Mouse (Mus musculus) heart, embryonic 12.5 days (tissue): Measurements from ENCODE around the gene Rnpepl1. TPM values are rescaled to one million over a fixed set of nuclear protein-coding genes. Genes with fewer than 3 reads are reported as not detected.

Experiments
- ATAC-seq: fragments of 200-750 bp; cut with Nextera tagmentation; 2 replicates; pipeline ENCODE4 v1.8.0; 2017; ENCODE audit warnings: moderate TSS enrichment, moderate library complexity; ENCODE audit not compliant: insufficient number of reproducible peaks, low FRiP score
- H3K27ac ChIP-seq: fragments of 300-500 bp; sonication (generic); 2 replicates; pipeline ENCODE4 v1.5.1; 2016; ENCODE audit warnings: mild to moderate bottlenecking, moderate library complexity; ENCODE audit not compliant: poor library complexity, severe bottlenecking
- H3K27me3 ChIP-seq: fragments of 300-500 bp; sonication (generic); replicated peaks from 2 replicates; pipeline ENCODE4 v1.6.1; 2016; ENCODE audit warnings: mild to moderate bottlenecking, moderate library complexity
- H3K36me3 ChIP-seq: fragments of 300-500 bp; sonication (generic); 2 replicates; pipeline ENCODE4 v1.6.1; 2016; ENCODE audit warnings: mild to moderate bottlenecking, moderate library complexity
- H3K4me1 ChIP-seq: fragments of 300-500 bp; sonication (generic); replicated peaks from 2 replicates; pipeline ENCODE4 v1.6.1; 2016; ENCODE audit warnings: mild to moderate bottlenecking
- H3K4me2 ChIP-seq: fragments of 300-500 bp; sonication (generic); 2 replicates; pipeline ENCODE4 v1.6.1; 2016; ENCODE audit warnings: mild to moderate bottlenecking, moderate library complexity
- H3K4me3 ChIP-seq: fragments of 300-500 bp; sonication (generic); 2 replicates; pipeline ENCODE4 v1.5.1; 2016; ENCODE audit warnings: mild to moderate bottlenecking
- H3K9ac ChIP-seq: fragments of 300-500 bp; sonication (generic); 2 replicates; pipeline ENCODE4 v1.6.1; 2016; ENCODE audit warnings: mild to moderate bottlenecking, moderate library complexity
- H3K9me3 ChIP-seq: fragments of 300-500 bp; sonication (generic); replicated peaks from 2 replicates; pipeline ENCODE4 v1.6.1; 2016; ENCODE audit warnings: mild to moderate bottlenecking, moderate library complexity
- WGBS: fragments of 180-500 bp; shearing (Covaris S2); methylation state at CpG from one replicate; pipeline ENCODE4 v1.1.7; 2016; 5-methylcytosine and 5-hydroxymethylcytosine counted together
- polyA plus RNA-seq: library from polyadenylated mRNA; unstranded; fragments of >200 nt; fragmentation: Nextera tagmentation; extraction: Ambion mirVana; gene quantifications from 2 replicates; pipeline ENCODE4 v1.2.1, GENCODE M21; 2016

Gene Rnpepl1
- polyA plus RNA-seq, 1 experiment from 2014 or later, result 38.9 TPM

DNA sequence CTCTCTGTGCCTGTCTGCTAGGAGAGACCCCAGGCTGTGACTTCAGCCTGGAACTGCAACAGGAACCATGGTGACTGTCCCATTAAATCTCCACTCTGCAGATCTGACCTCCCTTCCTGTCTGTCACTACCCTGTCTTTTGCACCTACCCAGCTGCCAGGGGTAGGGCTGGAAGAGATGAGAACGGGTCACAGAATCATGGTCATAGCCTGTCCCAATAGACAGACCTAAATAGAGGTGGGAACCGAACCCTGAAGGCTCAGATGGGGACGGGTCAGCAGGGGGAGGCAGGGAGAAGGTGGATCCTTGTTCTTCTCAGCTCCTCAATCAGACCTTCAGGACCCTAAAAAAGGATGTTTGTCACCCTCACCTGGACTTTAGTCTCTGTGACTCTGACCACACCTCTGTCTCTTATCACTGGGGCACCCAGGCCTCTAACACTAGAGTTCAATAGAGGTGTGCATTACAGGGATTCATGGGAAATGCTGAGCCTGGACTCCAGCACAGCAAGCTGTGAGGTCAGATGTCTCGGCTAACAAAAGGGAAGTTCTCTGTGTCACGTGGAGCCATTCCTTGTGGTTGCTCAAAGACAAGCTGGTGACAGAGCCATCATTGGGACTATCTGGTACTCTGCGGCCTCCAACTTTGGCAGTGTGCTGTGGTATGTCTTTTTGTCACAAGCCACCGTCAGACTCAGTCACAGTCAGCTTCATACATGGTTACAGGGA is 10.1 kb downstream of the Rnpepl1 start:
- no peak overlapping the region for H3K4me3 ChIP-seq
- no peak overlapping the region for H3K27ac ChIP-seq
- 73% methylated on average over 7 of the region's 7 CpGs for WGBS
- H3K4me1 ChIP-seq, result 0 out of 2 replicates have a peak, but pooled peaks cover 10% of the 10 kb centered on the region
- H3K36me3 ChIP-seq, result peaks cover 56% of the 10 kb centered on the region
- no peak overlapping the region for H3K4me2 ChIP-seq
- H3K9ac ChIP-seq, result no peak overlapping the region
- no peak for ATAC-seq
- no peaks in the 10 kb centered on the region for H3K27me3 ChIP-seq
- H3K9me3 ChIP-seq, result no peaks in the 10 kb centered on the region

DNA sequence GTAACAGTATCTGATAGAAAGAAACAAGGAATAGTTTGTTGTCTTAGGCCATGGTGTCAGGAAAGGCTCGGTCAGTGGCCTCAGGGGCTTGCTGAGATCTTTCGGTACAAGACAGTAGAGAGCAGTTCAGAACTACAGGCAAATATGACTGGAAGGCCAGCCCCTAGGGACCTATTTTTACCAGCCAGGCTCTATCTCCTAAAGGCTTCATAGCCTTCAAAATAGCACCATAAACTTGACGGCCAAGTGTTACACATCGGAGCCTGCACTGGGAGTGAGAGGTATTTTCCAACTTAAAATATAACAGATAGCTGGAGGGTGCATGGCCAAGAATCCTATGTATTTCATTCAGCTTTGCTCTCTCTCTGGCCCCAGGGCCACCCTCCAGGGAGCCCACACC is 10.9 kb downstream of the Rnpepl1 start:
- Histone ChIP-seq H3K4me3 (no peak overlapping the region), H3K27ac (no peak overlapping the region; the same call in 1 of the 2 replicates), H3K9me3 (no peaks in the 10 kb centered on the region), H3K4me2 (no peak overlapping the region), H3K4me1 (0 out of 2 replicates have a peak, but pooled peaks cover 10% of the 10 kb centered on the region), H3K9ac (no peak overlapping the region), H3K36me3 (peaks cover 47% of the 10 kb centered on the region), H3K27me3 (no peaks in the 10 kb centered on the region)
- no peak for ATAC-seq
- WGBS, result 72% methylated on average over 4 of the region's 4 CpGs

DNA sequence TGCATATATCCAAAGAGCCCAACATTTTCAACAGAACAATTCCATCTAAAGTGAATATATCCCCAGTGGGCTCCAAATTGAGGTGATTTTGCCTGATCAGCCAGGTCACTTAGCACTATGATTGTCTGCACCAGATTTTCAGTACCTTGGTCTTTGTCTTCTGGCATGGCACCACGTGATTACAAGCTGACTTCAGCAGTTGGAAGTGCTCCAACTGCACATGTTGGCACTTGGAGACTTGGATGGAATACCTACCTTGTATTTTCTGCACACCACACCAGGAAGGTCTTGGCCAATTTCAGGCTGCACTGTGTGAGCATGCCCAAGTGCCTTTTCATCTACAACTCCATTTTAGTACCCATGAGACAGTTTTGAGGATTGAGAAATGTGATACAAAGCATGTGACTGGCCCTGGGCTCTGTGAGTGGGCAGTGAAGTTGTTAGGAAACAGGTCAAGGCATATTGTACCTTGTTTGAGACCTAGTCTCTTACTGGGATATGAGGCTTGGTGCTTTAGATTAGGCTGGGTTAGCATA is 19.7 kb downstream of the Rnpepl1 start:
- no peak for ATAC-seq
- Histone ChIP-seq H3K9me3 (peaks cover 12% of the 10 kb centered on the region; the same call in 1 of the 2 replicates), H3K27me3 (peaks cover 20% of the 10 kb centered on the region; the same call in 1 of the 2 replicates), H3K36me3 (no peaks in the 10 kb centered on the region; the same call in 1 of the 2 replicates), H3K27ac (no peak overlapping the region), H3K4me3 (no peak overlapping the region), H3K4me2 (no peak overlapping the region), H3K4me1 (peaks cover 8% of the 10 kb centered on the region), H3K9ac (no peak overlapping the region)
- 32% methylated on average over 1 of the region's 1 CpGs for WGBS

DNA sequence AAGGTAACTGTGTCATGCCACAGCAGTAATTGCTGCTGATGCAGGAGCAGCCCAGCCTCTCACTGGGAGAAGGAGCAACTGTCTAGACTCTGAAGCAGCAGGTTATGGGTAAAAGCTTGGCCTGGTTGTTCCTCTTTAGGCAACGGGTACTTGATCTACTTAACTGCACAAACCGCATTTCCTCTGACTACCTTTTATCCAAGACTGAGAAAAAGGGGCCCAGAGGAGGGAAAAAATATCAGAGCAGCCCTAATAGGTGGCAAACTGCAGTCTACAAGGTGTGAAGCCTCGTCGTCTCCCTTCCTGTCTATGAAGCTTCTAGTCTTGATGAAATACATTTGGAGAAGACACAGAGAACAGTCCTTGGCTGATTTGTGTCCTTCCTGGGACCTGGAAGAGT is 23.0 kb downstream of the Rnpepl1 start:
- Histone ChIP-seq H3K4me3 (peak overlapping the region; percentile 82), H3K4me1 (peaks cover 21% of the 10 kb centered on the region), H3K9me3 (peaks cover 12% of the 10 kb centered on the region; the same call in 1 of the 2 replicates), H3K4me2 (peak overlapping the region; percentile 92), H3K36me3 (peaks cover 10% of the 10 kb centered on the region), H3K27me3 (peaks cover 15% of the 10 kb centered on the region; the same call in 1 of the 2 replicates), H3K27ac (peak overlapping the region; percentile 92), H3K9ac (peak overlapping the region; percentile 69)
- WGBS, result 83% methylated on average over 4 of the region's 4 CpGs
- no peak for ATAC-seq

DNA sequence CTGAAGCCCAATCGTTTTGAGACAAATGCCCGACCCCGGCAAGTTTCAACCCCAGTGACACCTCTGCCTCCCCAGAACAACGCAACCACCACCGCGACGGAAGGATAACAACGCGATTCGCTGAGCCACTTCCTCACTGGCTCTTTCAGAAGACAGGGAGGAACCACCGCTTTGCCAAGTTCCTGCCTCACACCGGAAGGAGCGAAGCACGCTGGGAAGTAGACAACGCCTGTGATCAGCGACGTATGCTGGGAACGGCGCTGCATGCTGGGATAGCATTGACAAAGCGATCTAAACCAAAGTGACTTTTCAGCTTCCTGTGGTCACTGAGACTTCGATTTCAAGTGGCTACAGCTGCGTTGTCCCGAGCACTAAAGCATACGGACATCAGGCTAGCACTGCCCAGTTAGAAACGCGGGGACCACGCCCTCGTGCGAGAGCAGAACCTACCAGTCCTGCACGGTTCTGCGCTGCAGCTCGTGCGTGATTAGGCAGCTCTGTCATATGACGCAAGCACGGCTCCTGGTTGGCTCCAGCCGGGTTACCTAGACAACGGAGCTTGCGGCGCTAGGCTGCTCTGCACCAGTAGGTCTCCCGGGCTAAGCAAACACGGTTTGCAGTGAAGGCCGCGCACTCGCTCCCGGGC is 23.7 kb downstream of the Rnpepl1 start, which contains the start of gene Capn10:
TSS of gene Capn10 (plus strand) at position 195 of the 646 bp plus-strand sequence.
- H3K36me3 ChIP-seq, result peaks cover 17% of the 10 kb centered on the region
- peak within 1 kb of the TSS; percentile 92 for H3K4me2 ChIP-seq
- WGBS, result under 1% methylated on average over 45 of the region's 45 CpGs
- peaks cover 8% of the 10 kb centered on the region; the same call in 1 of the 2 replicates for H3K27me3 ChIP-seq
- H3K27ac ChIP-seq, result peak within 1 kb of the TSS; percentile 92
- H3K9ac ChIP-seq, result peak within 1 kb of the TSS; percentile 84
- peaks cover 21% of the 10 kb centered on the region for H3K4me1 ChIP-seq
- peak; percentile 100 for ATAC-seq
- H3K4me3 ChIP-seq, result peak within 1 kb of the TSS; percentile 82
- H3K9me3 ChIP-seq, result peaks cover 12% of the 10 kb centered on the region; the same call in 1 of the 2 replicates

DNA sequence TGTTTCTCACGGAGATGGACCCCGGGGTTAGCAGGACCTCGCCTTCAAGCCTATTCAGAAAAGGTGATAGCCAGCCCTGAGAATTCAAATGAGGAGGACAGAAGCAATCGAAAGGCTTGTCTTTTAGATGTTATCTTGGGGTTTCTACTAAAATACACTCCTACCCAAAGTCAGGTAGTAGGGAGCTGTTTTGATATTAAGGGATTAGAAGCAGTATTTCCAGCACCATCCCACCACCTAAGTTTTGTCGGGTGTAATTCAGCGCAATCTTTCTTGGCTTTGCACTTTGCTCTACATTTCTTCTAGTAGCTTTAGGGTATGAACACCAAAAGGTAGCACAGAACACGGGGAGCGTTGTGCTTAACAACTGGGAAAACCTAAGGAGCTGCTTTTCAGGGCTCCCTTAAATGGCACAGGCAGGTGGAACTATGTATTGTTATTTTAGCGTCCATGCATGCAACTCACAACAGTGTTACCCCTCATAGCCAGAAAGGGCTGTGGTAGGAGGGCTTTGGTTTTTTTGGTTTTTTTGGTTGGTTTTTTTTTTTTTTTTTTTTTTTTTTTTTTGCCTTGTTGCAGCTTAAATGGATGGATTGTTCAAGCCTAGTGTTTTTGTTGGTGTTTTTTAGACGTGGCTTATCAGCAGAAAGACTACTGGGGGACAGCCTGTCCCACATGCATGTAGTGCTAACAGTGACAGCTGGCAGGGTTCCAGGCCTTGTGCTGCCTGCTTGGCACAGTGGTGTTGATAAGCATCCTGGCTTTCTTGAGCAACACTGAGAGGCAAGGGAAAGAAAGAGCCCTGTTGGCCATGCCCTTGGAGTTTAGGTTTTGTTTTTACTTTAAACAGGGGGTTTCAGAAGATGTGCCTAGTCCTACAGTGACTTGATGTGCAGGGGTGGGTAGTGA is 24.7 kb downstream of the Rnpepl1 start:
- 14% methylated on average over 10 of the region's 10 CpGs for WGBS
- peaks cover 2% of the 10 kb centered on the region; the same call in 1 of the 2 replicates for H3K27me3 ChIP-seq
- peak overlapping the region; percentile 92; the same call in 1 of the 2 replicates for H3K27ac ChIP-seq
- ATAC-seq, result no peak
- peak overlapping the region; percentile 82 for H3K4me3 ChIP-seq
- H3K9me3 ChIP-seq, result peaks cover 12% of the 10 kb centered on the region; the same call in 1 of the 2 replicates
- peak overlapping the region; percentile 84 for H3K9ac ChIP-seq
- peaks cover 21% of the 10 kb centered on the region for H3K4me1 ChIP-seq
- H3K36me3 ChIP-seq, result peaks cover 27% of the 10 kb centered on the region
- peak overlapping the region; percentile 92 for H3K4me2 ChIP-seq

DNA sequence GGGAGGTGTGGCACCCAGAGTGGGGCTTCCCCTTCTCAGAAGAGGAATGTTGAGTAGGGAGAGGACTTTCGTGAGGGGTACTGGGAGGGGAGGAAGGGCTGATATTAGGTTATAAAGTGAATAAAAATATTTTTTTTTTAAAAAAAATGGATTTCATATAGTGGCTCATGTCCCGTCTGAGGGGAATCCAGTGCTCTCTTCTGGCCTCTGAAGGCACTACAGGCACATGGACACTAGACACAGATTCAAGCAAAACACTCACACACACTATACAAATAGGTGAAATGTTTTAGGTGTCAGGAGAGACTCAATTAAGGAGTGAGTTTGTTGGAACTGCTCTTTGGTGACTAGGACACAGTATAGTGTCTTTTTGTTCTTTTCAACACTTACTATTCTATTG is 25.4 kb downstream of the Rnpepl1 start:
- Histone ChIP-seq H3K4me1 (peaks cover 21% of the 10 kb centered on the region), H3K36me3 (peaks cover 30% of the 10 kb centered on the region), H3K9me3 (peaks cover 12% of the 10 kb centered on the region; the same call in 1 of the 2 replicates), H3K27me3 (no peaks in the 10 kb centered on the region), H3K4me2 (peak overlapping the region; percentile 92), H3K27ac (no peak overlapping the region), H3K9ac (no peak overlapping the region), H3K4me3 (peak overlapping the region; percentile 82)
- ATAC-seq, result no peak
- 56% methylated on average over 2 of the region's 2 CpGs for WGBS

DNA sequence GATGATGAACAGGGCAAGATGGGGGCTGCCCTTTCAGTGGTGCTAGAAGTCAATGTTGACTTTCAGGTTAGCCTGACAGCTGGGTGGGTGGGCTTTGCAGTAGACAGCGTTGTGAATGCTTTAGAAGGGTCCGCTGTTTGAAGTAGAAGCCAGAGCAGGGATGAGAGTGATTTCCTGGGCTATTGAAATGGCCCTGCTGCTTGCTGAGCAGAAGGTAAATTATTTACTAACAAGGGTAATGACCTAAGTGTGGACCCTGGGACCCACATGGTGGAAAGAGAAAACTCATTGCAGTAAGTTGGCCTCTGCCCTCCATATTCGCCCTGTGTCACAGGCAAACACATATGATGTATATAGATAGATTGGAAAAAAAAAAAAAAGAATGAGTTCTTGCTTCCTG is 25.9 kb downstream of the Rnpepl1 start:
- no peak for ATAC-seq
- Histone ChIP-seq H3K9me3 (peaks cover 12% of the 10 kb centered on the region; the same call in 1 of the 2 replicates), H3K36me3 (peaks cover 33% of the 10 kb centered on the region), H3K9ac (no peak overlapping the region), H3K27ac (no peak overlapping the region), H3K27me3 (no peaks in the 10 kb centered on the region), H3K4me2 (no peak overlapping the region), H3K4me3 (no peak overlapping the region), H3K4me1 (peaks cover 21% of the 10 kb centered on the region)
- WGBS, result 81% methylated on average over 3 of the region's 3 CpGs

DNA sequence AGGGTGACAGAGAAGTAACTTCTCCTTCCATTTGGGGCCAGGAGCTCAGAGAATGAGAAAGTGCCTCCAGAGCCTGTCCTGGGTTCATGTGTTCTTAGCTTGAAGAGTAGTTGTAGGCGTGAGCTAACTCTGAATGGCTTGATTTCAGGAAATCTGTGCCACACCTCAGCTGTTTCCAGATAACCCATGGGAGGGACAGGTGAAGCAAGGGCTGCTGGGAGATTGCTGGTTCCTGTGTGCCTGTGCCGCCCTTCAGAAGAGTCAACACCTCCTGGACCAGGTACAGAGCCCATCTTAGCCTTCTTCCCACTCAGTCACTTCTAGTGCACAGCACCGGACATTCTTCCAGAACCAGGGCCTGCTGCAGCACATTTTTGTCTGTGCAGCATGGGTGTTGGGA is 27.2 kb downstream of the Rnpepl1 start:
- Histone ChIP-seq H3K36me3 (peaks cover 46% of the 10 kb centered on the region), H3K27ac (no peak overlapping the region), H3K27me3 (no peaks in the 10 kb centered on the region), H3K9me3 (peaks cover 4% of the 10 kb centered on the region; the same call in 1 of the 2 replicates), H3K4me1 (peaks cover 21% of the 10 kb centered on the region), H3K4me3 (no peak overlapping the region), H3K9ac (no peak overlapping the region), H3K4me2 (no peak overlapping the region)
- ATAC-seq, result no peak
- 85% methylated on average over 3 of the region's 3 CpGs for WGBS

DNA sequence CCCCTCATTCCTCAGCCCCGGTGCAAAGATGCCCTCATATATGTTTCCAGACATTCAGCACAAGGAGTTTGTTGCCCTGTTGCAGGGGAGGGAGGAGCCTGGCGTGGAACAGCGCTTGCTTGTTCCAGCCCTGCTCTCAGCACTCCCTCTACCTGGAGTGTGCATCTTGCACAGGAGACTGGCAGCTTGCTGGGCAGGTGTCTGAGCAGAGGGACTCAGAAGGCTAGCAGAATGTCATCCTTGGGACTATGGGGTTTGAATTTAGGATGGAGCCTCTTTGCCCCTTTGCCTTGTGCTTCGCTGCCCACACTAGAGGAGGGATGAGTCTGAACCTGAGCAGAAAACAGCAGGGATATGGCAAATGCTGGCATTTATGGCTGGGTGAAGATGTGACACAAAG is 29.2 kb downstream of the Rnpepl1 start:
- H3K36me3 ChIP-seq, result peaks cover 59% of the 10 kb centered on the region
- 82% methylated on average over 4 of the region's 4 CpGs for WGBS
- no peak for ATAC-seq
- H3K9ac ChIP-seq, result no peak overlapping the region
- H3K4me3 ChIP-seq, result no peak overlapping the region
- H3K9me3 ChIP-seq, result no peaks in the 10 kb centered on the region
- no peaks in the 10 kb centered on the region for H3K27me3 ChIP-seq
- H3K4me1 ChIP-seq, result peaks cover 16% of the 10 kb centered on the region
- no peak overlapping the region for H3K4me2 ChIP-seq
- H3K27ac ChIP-seq, result no peak overlapping the region
